Mouse (Mus musculus): ENCODE results near the gene Ctns. TPM values are rescaled to one million over a fixed set of nuclear protein-coding genes. Genes with fewer than 3 reads are reported as not detected.

The Ctns gene
- polyA plus RNA-seq, 1 experiment, result 26.9 TPM

DNA sequence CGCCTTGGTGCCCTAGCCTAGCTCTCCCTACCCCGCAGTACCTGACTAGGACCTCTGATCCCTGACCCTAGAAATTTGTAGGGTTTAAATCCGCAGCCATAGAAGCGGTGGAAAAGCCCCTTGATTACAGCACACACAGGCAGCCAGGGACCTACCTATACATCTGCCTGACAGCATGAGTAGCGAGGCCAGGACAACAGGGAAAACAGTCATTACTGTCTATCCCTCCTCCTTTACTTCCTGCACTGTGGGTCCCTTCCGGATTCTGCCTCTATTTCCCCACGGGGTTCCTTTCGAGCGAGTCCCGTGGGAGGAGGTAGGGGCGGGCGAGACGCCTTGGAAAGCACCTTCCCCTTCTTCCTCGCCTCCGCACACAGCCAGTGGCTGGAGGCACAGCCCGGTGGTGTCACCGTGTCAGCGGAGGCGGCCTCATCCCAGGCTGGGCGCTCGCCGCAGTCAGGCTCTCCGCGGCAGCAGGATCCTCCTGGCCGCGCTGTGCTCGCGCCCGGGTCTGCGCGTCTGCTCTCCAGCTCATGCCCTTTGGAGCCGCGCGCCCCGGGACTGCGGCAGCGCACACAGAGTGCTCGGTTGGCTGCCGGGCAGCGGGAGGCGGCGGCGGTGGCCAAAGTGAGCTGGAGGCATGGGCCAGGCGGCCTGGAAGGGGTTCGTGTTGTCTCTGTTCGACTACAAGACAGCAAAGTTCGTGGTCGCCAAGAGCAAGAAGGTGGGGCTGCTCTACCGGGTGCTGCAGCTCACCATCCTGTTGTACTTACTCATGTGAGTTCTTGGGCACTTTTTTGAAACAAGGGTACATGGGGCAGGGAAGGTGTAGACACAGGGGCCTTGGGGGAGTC, 38.7 kb downstream of the Ctns start, which contains the start of gene P2rx5:
Gene P2rx5, plus strand, starts transcription at position 465 of the 854 bp plus-strand sequence.
- Histone ChIP-seq H3K27ac (ENCODE audit: insufficient read depth, low read length) (no peak within 1 kb of the TSS), H3K4me1 (ENCODE audit: control insufficient read depth, insufficient read depth, low read length) (no peaks in the 10 kb centered on the region), H3K27me3 (ENCODE audit: control insufficient read depth, insufficient read depth, low read length) (no peaks in the 10 kb centered on the region; the same call in 1 of the 2 replicates), H3K4me3 (replicated peaks; ENCODE audit: insufficient read depth, low read depth, low read length) (peak within 1 kb of the TSS; percentile 50)
- WGBS, result 5% methylated on average over 49 of the region's 49 CpGs
- TF ChIP-seq POLR2A (IDR thresholded peaks at IDR 0.05; ENCODE audit: borderline replicate concordance, insufficient read depth, low read length), result no peak
- no peak for TF ChIP-seq CTCF (IDR thresholded peaks at IDR 0.05; ENCODE audit: borderline replicate concordance, insufficient read depth, low read depth, low read length)
- DNase-seq, result peak; percentile 46 to 50

DNA sequence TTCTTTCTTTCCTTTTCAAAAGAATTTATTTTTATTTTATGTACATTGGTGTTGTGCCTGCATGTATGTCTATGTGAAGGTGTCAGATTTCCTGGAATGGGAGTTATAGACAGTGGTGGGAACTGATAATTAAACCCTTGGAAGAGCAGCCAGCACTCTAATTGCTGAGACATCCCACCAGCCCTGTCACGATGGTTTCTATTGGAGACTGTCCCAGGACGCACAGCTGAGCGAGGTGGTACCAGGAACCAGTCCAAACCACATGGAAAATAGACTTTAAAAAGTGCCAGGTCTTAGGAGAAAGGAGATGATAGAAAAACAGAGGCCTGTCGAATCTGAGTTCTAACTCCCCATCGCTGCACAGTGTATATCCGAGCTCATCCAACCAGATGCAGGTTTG, 43.8 kb downstream of the Ctns start:
- DNase-seq, result no peak
- Histone ChIP-seq H3K27ac (ENCODE audit: insufficient read depth, low read length) (no peak overlapping the region), H3K27me3 (ENCODE audit: control insufficient read depth, insufficient read depth, low read length) (no peaks in the 10 kb centered on the region; the same call in 1 of the 2 replicates), H3K4me3 (replicated peaks; ENCODE audit: insufficient read depth, low read depth, low read length) (no peak overlapping the region), H3K4me1 (ENCODE audit: control insufficient read depth, insufficient read depth, low read length) (no peaks in the 10 kb centered on the region)
- WGBS, result 39% methylated on average over 6 of the region's 6 CpGs
- TF ChIP-seq POLR2A (IDR thresholded peaks at IDR 0.05; ENCODE audit: borderline replicate concordance, insufficient read depth, low read length) (no peak), CTCF (IDR thresholded peaks at IDR 0.05; ENCODE audit: borderline replicate concordance, insufficient read depth, low read depth, low read length) (no peak)

DNA sequence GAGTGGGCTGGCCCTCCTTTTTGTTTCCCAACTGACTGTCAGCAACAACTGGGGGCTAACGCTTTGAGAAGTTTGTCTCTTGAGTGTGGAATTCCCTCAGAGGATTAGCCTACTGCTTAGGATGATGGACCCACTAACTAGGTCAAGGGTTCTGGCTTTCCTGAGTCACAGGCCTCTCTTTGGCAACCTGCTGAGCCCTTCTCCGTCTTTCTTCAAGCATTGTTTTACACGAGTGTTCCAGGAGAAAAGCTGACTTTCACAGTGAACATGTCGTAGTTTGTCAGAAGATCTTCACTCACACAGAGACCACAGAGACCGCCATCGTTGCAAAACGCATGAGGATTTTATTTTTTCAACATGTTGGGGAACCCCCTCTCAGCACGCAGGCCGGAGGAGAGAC, 50.6 kb downstream of the Ctns start:
- TF ChIP-seq POLR2A (IDR thresholded peaks at IDR 0.05; ENCODE audit: borderline replicate concordance, insufficient read depth, low read length), result no peak
- no peak for TF ChIP-seq CTCF (IDR thresholded peaks at IDR 0.05; ENCODE audit: borderline replicate concordance, insufficient read depth, low read depth, low read length)
- Histone ChIP-seq H3K27me3 (ENCODE audit: control insufficient read depth, insufficient read depth, low read length) (no peaks in the 10 kb centered on the region), H3K27ac (ENCODE audit: insufficient read depth, low read length) (no peak overlapping the region), H3K4me3 (replicated peaks; ENCODE audit: insufficient read depth, low read depth, low read length) (no peak overlapping the region), H3K4me1 (ENCODE audit: control insufficient read depth, insufficient read depth, low read length) (no peaks in the 10 kb centered on the region)
- no peak for DNase-seq
- 69% methylated on average over 9 of the region's 9 CpGs for WGBS

DNA sequence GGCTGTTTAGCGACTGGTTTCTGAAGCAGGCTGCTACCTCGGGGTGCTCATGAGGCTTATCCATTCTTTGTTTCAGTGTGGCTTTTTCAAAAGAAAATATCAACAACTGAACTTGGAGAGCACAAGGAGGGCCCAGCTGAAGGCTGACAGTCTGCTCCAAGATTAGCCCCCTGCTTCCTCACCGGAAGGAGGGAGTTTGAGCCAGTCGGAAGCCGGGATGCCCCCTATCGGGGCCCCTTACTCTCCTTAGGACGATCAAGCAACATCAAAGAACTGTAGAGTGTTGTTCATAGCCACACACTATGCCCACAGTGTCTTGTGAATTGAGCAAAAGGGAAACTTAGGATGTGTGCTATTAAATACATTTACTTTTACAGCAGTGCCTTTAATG, 51.9 kb downstream of the Ctns start:
- H3K4me1 ChIP-seq (ENCODE audit: control insufficient read depth, insufficient read depth, low read length), result no peaks in the 10 kb centered on the region
- no peaks in the 10 kb centered on the region for H3K27me3 ChIP-seq (ENCODE audit: control insufficient read depth, insufficient read depth, low read length)
- no peak overlapping the region for H3K4me3 ChIP-seq (replicated peaks; ENCODE audit: insufficient read depth, low read depth, low read length)
- no peak overlapping the region for H3K27ac ChIP-seq (ENCODE audit: insufficient read depth, low read length)
- TF ChIP-seq CTCF (IDR thresholded peaks at IDR 0.05; ENCODE audit: borderline replicate concordance, insufficient read depth, low read depth, low read length) (no peak), POLR2A (IDR thresholded peaks at IDR 0.05; ENCODE audit: borderline replicate concordance, insufficient read depth, low read length) (no peak)
- no peak for DNase-seq
- WGBS, result 55% methylated on average over 7 of the region's 7 CpGs

DNA sequence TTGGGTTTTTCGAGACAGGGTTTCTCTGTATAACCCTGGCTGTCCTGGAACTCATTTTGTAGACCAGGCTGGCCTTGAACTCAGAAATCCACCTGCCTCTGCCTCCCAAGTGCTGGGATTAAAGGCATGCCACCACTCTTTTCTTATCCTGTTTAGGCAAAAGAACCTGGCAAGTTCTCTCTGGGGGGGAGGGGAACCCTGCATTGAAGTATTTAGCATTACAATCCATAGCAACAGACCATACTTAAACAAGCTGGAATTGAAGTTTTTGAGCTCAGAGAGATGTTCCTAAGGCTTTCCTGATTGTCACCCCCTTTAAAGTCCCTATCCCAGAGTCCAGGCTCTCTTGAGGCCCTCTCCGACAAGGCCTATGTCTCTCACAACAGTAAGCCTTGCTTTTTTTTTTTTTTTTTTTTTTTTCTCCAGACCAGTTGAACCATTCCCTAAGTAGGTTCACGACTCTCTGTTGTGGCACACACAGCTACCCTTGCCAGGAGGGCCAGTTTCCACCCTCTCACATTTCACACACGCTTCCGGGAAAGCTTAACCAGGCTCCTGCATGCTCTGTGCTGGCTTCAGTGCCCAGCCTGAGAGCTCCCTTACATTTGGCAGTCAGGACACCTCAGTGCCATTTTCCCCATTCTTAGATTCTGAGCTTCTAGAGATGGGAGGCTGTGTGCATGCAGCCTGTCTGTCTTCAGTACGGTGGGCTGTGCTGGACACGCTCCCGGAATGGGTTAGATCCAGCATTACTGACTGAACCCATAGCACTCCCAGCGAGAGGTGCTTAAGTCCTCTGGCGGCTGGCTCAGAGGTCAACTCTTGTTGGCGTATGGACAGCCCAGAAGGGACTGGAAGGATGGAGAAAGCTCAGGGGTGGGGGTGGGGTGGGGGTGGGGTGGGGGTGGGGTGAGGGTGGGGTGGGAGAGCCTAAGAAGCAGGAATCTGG, 52.5 kb downstream of the Ctns start:
- H3K27me3 ChIP-seq (ENCODE audit: control insufficient read depth, insufficient read depth, low read length), result no peaks in the 10 kb centered on the region
- no peaks in the 10 kb centered on the region for H3K4me1 ChIP-seq (ENCODE audit: control insufficient read depth, insufficient read depth, low read length)
- no peak for TF ChIP-seq POLR2A (IDR thresholded peaks at IDR 0.05; ENCODE audit: borderline replicate concordance, insufficient read depth, low read length)
- TF ChIP-seq CTCF (IDR thresholded peaks at IDR 0.05; ENCODE audit: borderline replicate concordance, insufficient read depth, low read depth, low read length), result no peak
- no peak for DNase-seq
- H3K4me3 ChIP-seq (replicated peaks; ENCODE audit: insufficient read depth, low read depth, low read length), result no peak overlapping the region
- 37% methylated on average over 11 of the region's 11 CpGs for WGBS
- no peak overlapping the region for H3K27ac ChIP-seq (ENCODE audit: insufficient read depth, low read length)

DNA sequence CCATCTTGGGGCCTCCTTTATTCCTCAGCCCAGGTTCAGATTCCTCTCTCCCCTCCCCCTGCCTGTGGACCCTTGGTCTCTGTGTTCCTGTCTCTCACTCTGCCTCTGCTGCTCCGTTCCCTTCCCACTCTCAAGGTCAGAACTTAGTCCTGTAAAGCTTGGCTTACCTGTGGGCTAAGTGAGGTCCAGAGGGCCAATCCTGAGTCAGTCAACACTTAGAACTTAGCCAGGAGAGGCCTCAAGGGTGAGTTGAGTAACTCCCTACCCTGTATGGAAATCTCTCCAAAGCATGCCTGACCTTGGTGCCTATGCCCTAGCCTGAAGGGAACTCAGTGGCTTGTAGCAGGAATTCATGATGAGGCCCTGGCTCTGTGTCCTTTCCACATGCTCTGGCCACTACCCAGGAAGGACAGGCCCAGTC, 54.6 kb downstream of the Ctns start:
- no peak for TF ChIP-seq POLR2A (IDR thresholded peaks at IDR 0.05; ENCODE audit: borderline replicate concordance, insufficient read depth, low read length)
- TF ChIP-seq CTCF (IDR thresholded peaks at IDR 0.05; ENCODE audit: borderline replicate concordance, insufficient read depth, low read depth, low read length), result no peak
- H3K4me3 ChIP-seq (replicated peaks; ENCODE audit: insufficient read depth, low read depth, low read length), result no peak overlapping the region
- no peak for DNase-seq
- 50% methylated on average over 1 of the region's 1 CpGs for WGBS
- no peak overlapping the region for H3K27ac ChIP-seq (ENCODE audit: insufficient read depth, low read length)
- no peaks in the 10 kb centered on the region for H3K27me3 ChIP-seq (ENCODE audit: control insufficient read depth, insufficient read depth, low read length)
- H3K4me1 ChIP-seq (ENCODE audit: control insufficient read depth, insufficient read depth, low read length), result no peaks in the 10 kb centered on the region

DNA sequence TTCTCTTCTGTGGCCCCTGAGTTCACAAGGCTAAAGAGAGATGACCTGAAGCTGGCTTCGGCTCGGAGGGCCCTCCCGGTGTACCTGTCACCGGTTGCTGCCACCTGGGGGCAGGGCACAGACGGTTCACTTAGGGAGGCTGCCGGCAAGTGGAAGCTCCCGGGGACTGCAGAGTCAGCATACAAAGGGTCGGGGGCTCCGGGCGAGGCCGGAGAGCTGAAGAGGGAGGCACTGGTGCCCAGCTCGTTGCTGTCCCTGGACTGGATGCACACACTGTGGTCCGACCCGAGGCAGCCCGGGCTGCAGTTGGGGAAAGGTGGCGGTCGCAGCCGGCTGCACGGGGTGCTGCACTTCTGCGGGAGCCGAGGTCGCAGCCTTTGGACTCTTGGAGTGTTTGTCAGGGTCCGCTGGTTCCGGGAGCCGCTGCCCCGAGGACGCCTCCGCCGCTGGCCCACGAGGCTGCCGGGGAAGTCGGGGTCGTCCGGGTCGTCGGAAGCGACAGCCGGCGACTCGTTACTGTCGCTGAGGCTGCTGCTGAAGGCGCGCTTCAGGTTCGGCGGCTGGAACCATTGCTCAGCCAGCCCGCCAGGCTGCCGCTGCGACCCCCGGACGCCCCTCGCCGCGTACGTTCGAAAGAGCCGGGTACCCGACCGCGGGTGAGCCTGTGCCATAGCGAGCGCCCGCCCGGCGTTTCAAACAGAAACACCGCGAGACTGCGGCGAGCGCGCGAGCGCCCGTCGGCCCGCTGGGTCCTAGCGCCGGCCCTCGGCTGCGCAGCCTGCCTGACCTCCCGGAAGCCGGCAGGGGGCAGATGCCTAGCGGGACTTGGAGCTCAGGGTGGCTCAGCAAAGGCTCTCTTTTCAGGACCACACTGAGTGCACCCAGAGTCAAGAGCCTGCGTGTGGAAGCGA, 61.0 kb downstream of the Ctns start, which contains the start of gene Haspin:
Gene Haspin, minus strand, starts transcription at position 704 of the 911 bp plus-strand sequence.
- Histone ChIP-seq H3K4me3 (replicated peaks; ENCODE audit: insufficient read depth, low read depth, low read length) (peak within 1 kb of the TSS; percentile 54), H3K27ac (ENCODE audit: insufficient read depth, low read length) (no peak within 1 kb of the TSS), H3K4me1 (ENCODE audit: control insufficient read depth, insufficient read depth, low read length) (no peaks in the 10 kb centered on the region), H3K27me3 (ENCODE audit: control insufficient read depth, insufficient read depth, low read length) (no peaks in the 10 kb centered on the region)
- TF ChIP-seq CTCF (IDR thresholded peaks at IDR 0.05; ENCODE audit: borderline replicate concordance, insufficient read depth, low read depth, low read length), result peak; percentile 80
- no peak for TF ChIP-seq POLR2A (IDR thresholded peaks at IDR 0.05; ENCODE audit: borderline replicate concordance, insufficient read depth, low read length)
- DNase-seq, result peak; percentile 85 to 87
- under 1% methylated on average over 84 of the region's 84 CpGs for WGBS
